Mouse (Mus musculus) intestine, postnatal 0 days (tissue): ENCODE results near the gene Ccdc158. TPM values are rescaled to one million over a fixed set of nuclear protein-coding genes. Genes with fewer than 3 reads are reported as not detected.

Experiments
- ATAC-seq: fragments of 200-750 bp; cut with Nextera tagmentation; 2 replicates; pipeline ENCODE4 v1.8.0; 2017; ENCODE audit warnings: mild to moderate bottlenecking, moderate TSS enrichment, moderate library complexity
- H3K27ac ChIP-seq: fragments of 300-500 bp; sonication (generic); 2 replicates; pipeline ENCODE4 v1.5.1; 2014; ENCODE audit warnings: mild to moderate bottlenecking, low read depth, low read length, moderate library complexity
- H3K27me3 ChIP-seq: fragments of 300-500 bp; sonication (generic); replicated peaks from 2 replicates; pipeline ENCODE4 v1.6.1; 2014; ENCODE audit warnings: low read length, mixed read lengths; ENCODE audit not compliant: control insufficient read depth, insufficient read depth
- H3K36me3 ChIP-seq: fragments of 300-500 bp; sonication (generic); 2 replicates; pipeline ENCODE4 v1.6.1; 2014; ENCODE audit warnings: mild to moderate bottlenecking, moderate library complexity; ENCODE audit not compliant: control insufficient read depth, insufficient read depth
- H3K4me1 ChIP-seq: fragments of 300-500 bp; sonication (generic); replicated peaks from 2 replicates; pipeline ENCODE4 v1.6.1; 2014; ENCODE audit warnings: antibody characterized with exemption, low read length, mixed read lengths; ENCODE audit not compliant: control insufficient read depth, insufficient read depth
- H3K4me2 ChIP-seq: fragments of 300-500 bp; sonication (generic); replicated peaks from 2 replicates; pipeline ENCODE4 v1.6.1; 2014; ENCODE audit warnings: low read depth, mild to moderate bottlenecking, moderate library complexity
- H3K4me3 ChIP-seq: fragments of 300-500 bp; sonication (generic); 2 replicates; pipeline ENCODE4 v1.5.1; 2014; ENCODE audit warnings: low read depth, low read length
- H3K9ac ChIP-seq: fragments of 300-500 bp; sonication (generic); 2 replicates; pipeline ENCODE4 v1.6.1; 2014; ENCODE audit warnings: mild to moderate bottlenecking, low read depth, low read length
- H3K9me3 ChIP-seq: fragments of 300-500 bp; sonication (generic); 2 replicates; pipeline ENCODE4 v1.6.1; 2016; ENCODE audit warnings: mixed run types; ENCODE audit not compliant: control insufficient read depth
- CTCF ChIP-seq: sonication (generic); IDR thresholded peaks from 2 replicates; pipeline ENCODE4 v1.5.1; 2016; ENCODE audit warnings: low read depth, mild to moderate bottlenecking, control low read depth, antibody characterized with exemption, moderate library complexity
- WGBS: fragments of 180-500 bp; shearing (Covaris S2); extraction: QIAGEN DNeasy Blood & Tissue Kit; methylation state at CpG from one replicate; pipeline ENCODE4 v1.1.7; 2014; 5-methylcytosine and 5-hydroxymethylcytosine counted together
- polyA plus RNA-seq: library from polyadenylated mRNA; unstranded; fragments of >200 nt; fragmentation: Nextera tagmentation; extraction: Ambion mirVana; gene quantifications from 2 replicates; pipeline ENCODE4 v1.2.1, GENCODE M21; 2015

Gene Ccdc158
- polyA plus RNA-seq, 1 experiment from 2014 or later: 0.29 TPM

GRCm38 (mm10) chr5:92607492-92608229 lies 67.4 kb downstream of the Ccdc158 start:
- H3K4me1 ChIP-seq: no peaks in the 10 kb centered on the region
- no peaks in the 10 kb centered on the region for H3K9me3 ChIP-seq
- 0 out of 2 replicates have a peak, but pooled peaks cover under 1% of the 10 kb centered on the region for H3K27me3 ChIP-seq
- H3K4me3 ChIP-seq: no peak overlapping the region
- no peaks in the 10 kb centered on the region for H3K36me3 ChIP-seq
- no peak overlapping the region for H3K27ac ChIP-seq
- 81% methylated on average over 5 of the region's 5 CpGs for WGBS
- no peak overlapping the region for H3K4me2 ChIP-seq
- no peak overlapping the region for H3K9ac ChIP-seq
- TF ChIP-seq CTCF: no peak
- no peak for ATAC-seq

- H3K4me1 ChIP-seq: no peaks in the 10 kb centered on the region
- no peak overlapping the region for H3K9ac ChIP-seq
- no peaks in the 10 kb centered on the region for H3K9me3 ChIP-seq
- no peak for ATAC-seq
- no peak overlapping the region; the same call in 1 of the 2 replicates for H3K4me2 ChIP-seq
- WGBS: 64% methylated on average over 10 of the region's 10 CpGs
- H3K27me3 ChIP-seq: 0 out of 2 replicates have a peak, but pooled peaks cover 6% of the 10 kb centered on the region
- no peak overlapping the region for H3K27ac ChIP-seq
- H3K36me3 ChIP-seq: no peaks in the 10 kb centered on the region
- TF ChIP-seq CTCF: no peak
- no peak overlapping the region for H3K4me3 ChIP-seq
These were observed 70.4 kb downstream of the Ccdc158 start for GRCm38 (mm10) chr5:92604452-92605247.

GRCm38 (mm10) chr5:92602691-92603690 lies 72.1 kb downstream of the Ccdc158 start, which contains the start of gene Stbd1:
TSS of gene Stbd1 (plus strand) at chr5:92603041.
- WGBS: 1% methylated on average over 67 of the region's 69 CpGs
- peak within 1 kb of the TSS; percentile 37 for H3K9ac ChIP-seq
- H3K9me3 ChIP-seq: no peaks in the 10 kb centered on the region
- H3K27me3 ChIP-seq: 0 out of 2 replicates have a peak, but pooled peaks cover 9% of the 10 kb centered on the region
- H3K27ac ChIP-seq: no peak within 1 kb of the TSS
- H3K4me2 ChIP-seq: peak within 1 kb of the TSS; percentile 98
- H3K4me3 ChIP-seq: peak within 1 kb of the TSS; percentile 65
- ATAC-seq: peak; percentile 61; the same call in 1 of the 2 replicates
- no peaks in the 10 kb centered on the region for H3K4me1 ChIP-seq
- H3K36me3 ChIP-seq: no peaks in the 10 kb centered on the region
- no peak; the same call in 1 of the 2 replicates for TF ChIP-seq CTCF

GRCm38 (mm10) chr5:92599030-92599429 lies 76.0 kb downstream of the Ccdc158 start:
- WGBS: 68% methylated on average over 10 of the region's 10 CpGs
- Histone ChIP-seq H3K27ac (no peak overlapping the region), H3K4me1 (no peaks in the 10 kb centered on the region), H3K9ac (no peak overlapping the region), H3K9me3 (no peaks in the 10 kb centered on the region), H3K4me2 (no peak overlapping the region), H3K4me3 (no peak overlapping the region), H3K27me3 (0 out of 2 replicates have a peak, but pooled peaks cover 9% of the 10 kb centered on the region), H3K36me3 (no peaks in the 10 kb centered on the region)
- no peak for ATAC-seq
- TF ChIP-seq CTCF: no peak

GRCm38 (mm10) chr5:92596865-92597264 lies 78.2 kb downstream of the Ccdc158 start:
- 87% methylated on average over 8 of the region's 8 CpGs for WGBS
- no peak for TF ChIP-seq CTCF
- Histone ChIP-seq H3K9me3 (no peaks in the 10 kb centered on the region), H3K4me1 (no peaks in the 10 kb centered on the region), H3K27me3 (0 out of 2 replicates have a peak, but pooled peaks cover 6% of the 10 kb centered on the region), H3K9ac (no peak overlapping the region), H3K36me3 (no peaks in the 10 kb centered on the region), H3K27ac (no peak overlapping the region), H3K4me2 (no peak overlapping the region), H3K4me3 (no peak overlapping the region)
- no peak for ATAC-seq
